Mouse (Mus musculus) spleen, adult 2 months (tissue): ENCODE data around the gene Robo2. TPM values are rescaled to one million over a fixed set of nuclear protein-coding genes. Genes with fewer than 3 reads are reported as not detected.

Experiments
- DNase-seq, 2 experiments: peaks; one replicate each; pipeline versions ENCODE4 v3.0.0 to v3.0.0-alpha.2; 2012 to 2021; ENCODE audit warnings: low spot score in 2 of 2, low read depth in 1 of 2
- H3K27ac ChIP-seq: fragments of 200-500 bp; 2 replicates; pipeline ENCODE4 v1.5.1; 2012; ENCODE audit warnings: low read length, inconsistent platforms; ENCODE audit not compliant: insufficient read depth
- H3K27me3 ChIP-seq: fragments of 200-500 bp; 2 replicates; pipeline ENCODE4 v1.6.1; 2012; ENCODE audit warnings: mild to moderate bottlenecking, moderate library complexity, low read length, inconsistent platforms; ENCODE audit not compliant: control insufficient read depth, insufficient read depth
- H3K36me3 ChIP-seq: fragments of 200-500 bp; 2 replicates; pipeline ENCODE4 v1.6.1; 2012; ENCODE audit warnings: mild to moderate bottlenecking, low read length, inconsistent platforms; ENCODE audit not compliant: control insufficient read depth, insufficient read depth
- H3K4me1 ChIP-seq: fragments of 200-500 bp; 2 replicates; pipeline ENCODE4 v1.6.1; 2011; ENCODE audit warnings: inconsistent platforms; ENCODE audit not compliant: control insufficient read depth, insufficient read depth, insufficient read length
- H3K4me3 ChIP-seq: fragments of 200-500 bp; 2 replicates; pipeline ENCODE4 v1.5.1; 2011; ENCODE audit warnings: mild to moderate bottlenecking, inconsistent platforms; ENCODE audit not compliant: insufficient read depth, insufficient read length; ENCODE audit errors: extremely low read depth
- CTCF ChIP-seq: fragments of 200-500 bp; IDR thresholded peaks from 2 replicates; pipeline ENCODE4 v1.5.1; 2011; ENCODE audit warnings: mild to moderate bottlenecking, inconsistent platforms; ENCODE audit not compliant: insufficient read depth, insufficient read length, insufficient replicate concordance; ENCODE audit errors: extremely low read depth
- POLR2A ChIP-seq: fragments of 200-500 bp; IDR thresholded peaks from 2 replicates; pipeline ENCODE4 v1.6.1; 2011; ENCODE audit warnings: low read depth, low read length, inconsistent platforms
- WGBS: fragments of 180-500 bp; shearing (Covaris S2); methylation state at CpG from one replicate; pipeline ENCODE4 v1.1.7; 2018; 5-methylcytosine and 5-hydroxymethylcytosine counted together
- polyA plus RNA-seq: library from polyadenylated mRNA; depleted of rRNA; stranded (reverse); fragments of >200 nt; gene quantifications from 2 replicates; pipeline ENCODE4 v1.2.3, GENCODE M21; 2012

Robo2 gene
- polyA plus RNA-seq, 1 experiment = 5.2 TPM

GRCm38 (mm10) chr16:74182509-74183113 is 229.0 kb downstream of the Robo2 start:
- Histone ChIP-seq H3K4me3 (no peak overlapping the region), H3K27ac (no peak overlapping the region), H3K4me1 (no peaks in the 10 kb centered on the region), H3K36me3 (no peaks in the 10 kb centered on the region), H3K27me3 (no peaks in the 10 kb centered on the region)
- no peak for TF ChIP-seq CTCF
- no peak for TF ChIP-seq POLR2A
- WGBS = 62% methylated on average over 3 of the region's 3 CpGs
- DNase-seq = no peak

DNA sequence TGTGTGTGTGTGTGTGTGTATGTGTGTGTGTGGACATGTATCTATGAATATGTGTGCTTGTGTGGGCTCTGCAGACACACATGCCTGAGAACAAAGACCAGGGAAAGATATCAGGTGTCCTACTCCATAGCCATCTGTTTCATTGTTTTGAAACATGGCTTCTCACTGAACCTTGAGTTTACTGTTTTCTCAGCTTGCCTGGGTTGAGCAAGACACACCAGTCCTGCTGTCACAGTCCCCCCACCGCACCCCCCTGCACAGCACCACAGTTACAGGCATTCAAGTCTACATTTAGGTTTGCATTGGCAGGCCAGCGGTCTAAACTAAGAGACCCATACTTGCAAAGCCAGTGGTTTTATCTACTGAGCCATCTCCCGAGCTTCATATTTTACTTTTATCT is 239.0 kb downstream of the Robo2 start:
- WGBS = 86% methylated on average over 3 of the region's 3 CpGs
- H3K4me1 ChIP-seq = no peaks in the 10 kb centered on the region
- H3K27me3 ChIP-seq = no peaks in the 10 kb centered on the region
- H3K27ac ChIP-seq = no peak overlapping the region
- TF ChIP-seq POLR2A (no peak), CTCF (no peak)
- no peaks in the 10 kb centered on the region for H3K36me3 ChIP-seq
- H3K4me3 ChIP-seq = no peak overlapping the region
- no peak for DNase-seq

GRCm38 (mm10) chr16:74169642-74170041 is 242.0 kb downstream of the Robo2 start:
- no peaks in the 10 kb centered on the region for H3K4me1 ChIP-seq
- no peaks in the 10 kb centered on the region for H3K36me3 ChIP-seq
- WGBS = 97% methylated on average over 4 of the region's 4 CpGs
- H3K4me3 ChIP-seq = no peak overlapping the region
- no peak overlapping the region for H3K27ac ChIP-seq
- no peak for DNase-seq
- TF ChIP-seq POLR2A (no peak), CTCF (no peak)
- H3K27me3 ChIP-seq = no peaks in the 10 kb centered on the region

- TF ChIP-seq POLR2A = no peak
- Histone ChIP-seq H3K27ac (no peak overlapping the region), H3K36me3 (no peaks in the 10 kb centered on the region), H3K27me3 (no peaks in the 10 kb centered on the region), H3K4me3 (no peak overlapping the region), H3K4me1 (no peaks in the 10 kb centered on the region)
- DNase-seq = no peak
- WGBS = 70% methylated on average over 7 of the region's 7 CpGs
Observed at GRCm38 (mm10) chr16:74169121-74169520, 242.5 kb downstream of the Robo2 start.

GRCm38 (mm10) chr16:74167832-74168231 is 243.8 kb downstream of the Robo2 start:
- Histone ChIP-seq H3K27ac (no peak overlapping the region), H3K4me1 (no peaks in the 10 kb centered on the region), H3K36me3 (no peaks in the 10 kb centered on the region), H3K27me3 (no peaks in the 10 kb centered on the region), H3K4me3 (no peak overlapping the region)
- DNase-seq = no peak
- no peak for TF ChIP-seq CTCF
- no peak for TF ChIP-seq POLR2A

- 86% methylated on average over 4 of the region's 4 CpGs for WGBS
- Histone ChIP-seq H3K4me1 (no peaks in the 10 kb centered on the region), H3K27me3 (no peaks in the 10 kb centered on the region), H3K27ac (no peak overlapping the region), H3K36me3 (no peaks in the 10 kb centered on the region), H3K4me3 (no peak overlapping the region)
- no peak for TF ChIP-seq CTCF
- TF ChIP-seq POLR2A = no peak
- DNase-seq = no peak
Observed at GRCm38 (mm10) chr16:74162041-74162440, 249.6 kb downstream of the Robo2 start.

DNA sequence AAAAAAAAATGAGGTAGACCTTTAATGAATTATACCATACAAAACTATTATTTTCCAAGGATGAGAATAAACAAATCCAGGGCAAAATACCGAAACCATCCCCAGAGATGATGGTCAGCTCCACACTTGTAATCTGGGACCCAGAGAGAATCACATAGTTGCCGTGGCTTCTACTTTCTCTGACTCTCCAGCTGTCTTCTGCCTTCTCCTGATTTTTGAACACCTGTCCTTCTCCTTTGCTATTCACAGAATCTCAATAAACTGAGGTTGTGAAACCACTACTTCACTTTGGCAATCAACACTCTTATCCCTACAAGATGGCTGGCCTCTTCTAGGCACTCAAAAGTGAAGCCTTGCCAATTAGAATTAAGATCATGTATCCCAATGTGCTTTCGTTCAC is 252.4 kb downstream of the Robo2 start:
- no peak for TF ChIP-seq CTCF
- TF ChIP-seq POLR2A = no peak
- no peak overlapping the region for H3K27ac ChIP-seq

More for the DNA sequence above, 252.4 kb downstream of the Robo2 start:
- Histone ChIP-seq H3K27me3 (no peaks in the 10 kb centered on the region), H3K36me3 (no peaks in the 10 kb centered on the region), H3K4me1 (no peaks in the 10 kb centered on the region), H3K4me3 (no peak overlapping the region)
- DNase-seq = no peak
- 87% methylated on average over 3 of the region's 3 CpGs for WGBS
